Mouse (Mus musculus) heart, embryonic 10.5 days (tissue): ENCODE measurements around the gene Rnf215. TPM values are rescaled to one million over a fixed set of nuclear protein-coding genes. Genes with fewer than 3 reads are reported as not detected.
"Not testable (repeated sequence)": the region's sequence is repeated elsewhere in the genome, so short reads cannot be mapped to it uniquely, and the experiment has no call there.

Experiments used
- DNase-seq: peaks from one replicate; pipeline ENCODE4 v3.0.0-alpha.2; 2017; ENCODE audit warnings: low spot score
- H3K27ac ChIP-seq: fragments of 300-500 bp; sonication (generic); 2 replicates; pipeline ENCODE4 v1.5.1; 2016; ENCODE audit warnings: mild to moderate bottlenecking
- H3K27me3 ChIP-seq: fragments of 300-500 bp; sonication (generic); 2 replicates; pipeline ENCODE4 v1.6.1; 2016; ENCODE audit warnings: mild to moderate bottlenecking; ENCODE audit not compliant: poor library complexity, insufficient read depth, severe bottlenecking
- H3K36me3 ChIP-seq: fragments of 300-500 bp; sonication (generic); 2 replicates; pipeline ENCODE4 v1.6.1; 2016; ENCODE audit warnings: mild to moderate bottlenecking, moderate library complexity
- H3K4me1 ChIP-seq: fragments of 300-500 bp; sonication (generic); 2 replicates; pipeline ENCODE4 v1.6.1; 2016; ENCODE audit warnings: mild to moderate bottlenecking
- H3K4me3 ChIP-seq: fragments of 300-500 bp; sonication (generic); 2 replicates; pipeline ENCODE4 v1.5.1; 2016; ENCODE audit warnings: mild to moderate bottlenecking, moderate library complexity
- H3K9me3 ChIP-seq: fragments of 300-500 bp; sonication (generic); 2 replicates; pipeline ENCODE4 v1.6.1; 2016; ENCODE audit warnings: mild to moderate bottlenecking, moderate library complexity
- WGBS: fragments of 180-500 bp; shearing (Covaris S2); methylation state at CpG from one replicate; pipeline ENCODE4 v1.1.7; 2016; 5-methylcytosine and 5-hydroxymethylcytosine counted together
- polyA plus RNA-seq: library from polyadenylated mRNA; unstranded; fragments of >200 nt; fragmentation: Nextera tagmentation; extraction: Ambion mirVana; gene quantifications from 2 replicates; pipeline ENCODE4 v1.2.1, GENCODE M21; 2016

Gene Rnf215
- polyA plus RNA-seq, 1 experiment from 2014 or later: 17.1 TPM

DNA sequence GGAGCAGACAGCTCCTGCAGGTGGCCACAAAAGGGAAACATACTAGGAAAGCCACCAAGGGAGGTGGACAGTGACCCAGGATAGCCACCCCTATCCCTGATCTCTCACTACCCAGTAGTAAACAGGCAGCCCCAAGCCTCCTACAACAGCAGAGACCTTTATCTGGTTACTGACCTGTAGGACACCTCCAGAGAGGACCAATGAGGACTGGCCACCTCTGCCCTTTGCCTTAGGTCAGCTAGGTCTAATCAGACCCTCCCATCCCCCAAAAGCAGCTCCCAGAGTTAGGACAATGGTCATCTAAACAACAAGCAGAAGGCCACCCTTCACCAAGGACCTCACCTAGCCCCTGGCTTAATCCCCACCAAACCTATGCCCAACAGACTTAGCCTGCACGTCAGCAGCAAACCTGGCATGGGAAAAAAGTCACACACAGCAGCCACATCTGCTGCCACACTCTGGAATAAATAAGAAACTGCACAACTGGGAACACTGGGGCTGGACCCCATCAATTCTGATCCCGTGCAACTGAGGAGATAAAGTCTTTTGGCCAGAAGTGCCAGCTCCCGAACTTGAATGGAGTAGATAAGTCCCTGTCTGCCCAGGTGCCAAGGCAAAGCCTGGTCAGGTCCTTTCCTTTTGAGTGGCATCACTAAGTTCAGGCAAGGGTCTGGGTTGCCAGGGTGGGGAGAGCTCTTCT, 17.5 kb upstream of the Rnf215 start:
- H3K9me3 ChIP-seq: no peaks in the 10 kb centered on the region
- H3K27ac ChIP-seq: no peak overlapping the region; the same call in 1 of the 2 replicates
- H3K36me3 ChIP-seq: no peaks in the 10 kb centered on the region
- H3K4me1 ChIP-seq: peaks cover 34% of the 10 kb centered on the region
- DNase-seq: no peak
- H3K27me3 ChIP-seq: peaks cover 59% of the 10 kb centered on the region
- H3K4me3 ChIP-seq: peak overlapping the region; percentile 65
- 21% methylated on average over 3 of the region's 3 CpGs for WGBS

DNA sequence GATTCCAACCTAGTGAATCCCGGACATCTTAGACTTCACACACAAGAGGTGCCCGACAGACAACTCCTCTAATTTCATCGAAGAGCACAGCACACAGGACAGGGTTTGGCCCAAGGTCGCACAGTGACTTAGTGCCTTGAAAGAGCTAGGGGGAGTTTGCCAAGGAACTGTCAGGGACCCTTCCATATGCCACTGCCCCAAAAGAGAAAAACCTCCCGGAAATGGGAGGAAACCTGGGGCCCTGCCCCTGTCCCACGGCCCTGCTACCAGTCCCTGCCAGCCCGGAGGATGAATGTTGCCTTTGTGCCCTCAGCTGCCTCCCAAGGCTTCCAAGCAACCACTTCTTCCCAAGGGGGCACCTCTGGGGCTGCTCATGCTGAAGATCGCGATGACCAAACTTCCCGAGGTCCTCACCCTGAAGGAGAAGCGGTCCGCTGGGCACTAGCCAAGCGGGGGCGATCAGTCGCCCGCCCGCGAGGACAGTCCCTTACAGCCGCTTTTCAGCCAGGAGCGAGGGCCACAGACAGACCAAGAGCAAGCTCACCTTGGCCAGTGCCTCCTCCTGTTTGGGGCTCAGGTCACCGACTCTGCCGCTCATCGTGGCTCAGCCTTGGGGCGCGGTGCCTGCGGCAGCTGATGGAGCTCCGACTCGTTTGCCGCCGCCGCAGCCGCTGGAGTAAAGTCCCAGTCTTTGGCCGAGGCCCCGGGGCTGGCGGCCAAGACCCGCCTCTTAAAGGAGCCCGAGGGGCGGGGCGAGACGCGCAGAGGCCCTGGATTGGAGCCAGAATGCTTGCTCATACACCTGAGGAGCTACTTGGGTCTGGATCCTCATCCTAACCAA, 16.7 kb upstream of the Rnf215 start:
- H3K4me3 ChIP-seq: peak overlapping the region; percentile 65
- DNase-seq: no peak
- no peaks in the 10 kb centered on the region for H3K9me3 ChIP-seq
- H3K27me3 ChIP-seq: peaks cover 59% of the 10 kb centered on the region
- H3K4me1 ChIP-seq: peaks cover 34% of the 10 kb centered on the region
- H3K36me3 ChIP-seq: no peaks in the 10 kb centered on the region
- 4% methylated on average over 41 of the region's 41 CpGs for WGBS
- peak overlapping the region; percentile 69 for H3K27ac ChIP-seq

DNA sequence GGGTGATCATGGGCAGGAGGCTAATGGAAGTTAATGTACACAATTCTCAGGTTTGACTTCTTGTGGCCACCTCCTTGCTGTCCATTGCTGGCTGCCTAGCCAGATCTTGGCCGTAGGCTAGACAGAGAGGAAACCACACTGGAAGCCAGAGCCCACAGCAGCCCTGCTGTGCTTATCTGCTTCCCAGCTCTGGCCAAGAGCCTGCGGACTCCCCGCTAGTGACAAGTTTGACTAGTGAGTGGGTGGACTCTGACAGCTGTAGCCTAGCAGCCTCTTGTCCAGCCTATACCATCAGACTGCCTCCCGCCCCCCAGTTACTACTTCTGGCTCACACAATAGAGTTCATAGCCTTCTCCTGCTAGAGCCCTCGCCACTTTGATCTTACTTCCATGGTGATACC, 15.4 kb upstream of the Rnf215 start:
- WGBS: 32% methylated on average over 5 of the region's 5 CpGs
- no peak for DNase-seq

DNA sequence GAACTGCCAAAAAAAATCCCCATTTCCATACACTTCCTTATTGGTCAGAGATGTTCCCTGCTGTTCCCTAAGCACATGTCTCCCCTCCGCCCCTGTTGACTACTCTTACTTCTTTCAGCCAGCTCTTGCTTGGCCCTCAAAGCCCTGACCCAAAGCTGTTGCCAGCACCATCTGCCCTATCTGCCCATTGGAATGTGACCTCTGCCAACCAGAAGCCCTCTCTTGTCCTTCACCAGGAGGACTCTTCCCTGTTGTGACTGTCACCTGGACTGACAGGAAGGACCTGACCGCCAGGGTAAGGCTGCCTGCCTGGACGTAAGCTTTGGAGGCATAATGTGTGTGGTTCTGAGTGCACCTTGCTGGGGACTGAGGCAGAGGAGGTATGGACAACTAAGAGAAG, 13.3 kb upstream of the Rnf215 start:
- no peak overlapping the region for H3K27ac ChIP-seq
- H3K9me3 ChIP-seq: no peaks in the 10 kb centered on the region; the same call in none of the 2 replicates
- H3K4me3 ChIP-seq: no peak overlapping the region
- H3K27me3 ChIP-seq: peaks cover 51% of the 10 kb centered on the region
- no peak for DNase-seq
- 77% methylated on average over 3 of the region's 3 CpGs for WGBS
- peaks cover 34% of the 10 kb centered on the region for H3K4me1 ChIP-seq
- no peaks in the 10 kb centered on the region for H3K36me3 ChIP-seq

More for the DNA sequence above, 15.4 kb upstream of the Rnf215 start:
- H3K36me3 ChIP-seq: no peaks in the 10 kb centered on the region
- H3K27me3 ChIP-seq: peaks cover 59% of the 10 kb centered on the region
- no peaks in the 10 kb centered on the region for H3K9me3 ChIP-seq
- peaks cover 34% of the 10 kb centered on the region for H3K4me1 ChIP-seq
- 0 out of 2 replicates have a peak overlapping the region, but pooled peaks have one; percentile 3 for H3K27ac ChIP-seq
- H3K4me3 ChIP-seq: no peak overlapping the region

DNA sequence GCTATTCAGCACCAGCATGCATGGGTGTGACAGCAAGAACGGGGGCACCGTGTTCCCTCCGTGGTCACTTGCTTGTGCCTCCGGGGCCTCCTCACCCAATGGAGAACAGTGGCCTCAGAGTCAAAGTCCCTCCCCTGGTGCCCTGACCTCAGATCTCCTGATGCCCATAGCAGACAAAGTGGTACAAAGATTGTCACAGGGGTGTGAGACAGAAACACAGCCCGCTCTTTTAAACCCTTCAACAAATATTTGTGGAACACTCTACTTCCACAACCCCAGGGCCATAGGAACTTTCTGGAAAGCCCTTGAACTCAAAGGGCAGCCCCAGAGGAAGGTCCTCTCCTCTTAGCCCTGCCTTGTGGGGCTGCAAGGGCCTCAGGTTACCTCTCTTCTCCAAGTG, 12.8 kb upstream of the Rnf215 start:
- 82% methylated on average over 5 of the region's 5 CpGs for WGBS

DNA sequence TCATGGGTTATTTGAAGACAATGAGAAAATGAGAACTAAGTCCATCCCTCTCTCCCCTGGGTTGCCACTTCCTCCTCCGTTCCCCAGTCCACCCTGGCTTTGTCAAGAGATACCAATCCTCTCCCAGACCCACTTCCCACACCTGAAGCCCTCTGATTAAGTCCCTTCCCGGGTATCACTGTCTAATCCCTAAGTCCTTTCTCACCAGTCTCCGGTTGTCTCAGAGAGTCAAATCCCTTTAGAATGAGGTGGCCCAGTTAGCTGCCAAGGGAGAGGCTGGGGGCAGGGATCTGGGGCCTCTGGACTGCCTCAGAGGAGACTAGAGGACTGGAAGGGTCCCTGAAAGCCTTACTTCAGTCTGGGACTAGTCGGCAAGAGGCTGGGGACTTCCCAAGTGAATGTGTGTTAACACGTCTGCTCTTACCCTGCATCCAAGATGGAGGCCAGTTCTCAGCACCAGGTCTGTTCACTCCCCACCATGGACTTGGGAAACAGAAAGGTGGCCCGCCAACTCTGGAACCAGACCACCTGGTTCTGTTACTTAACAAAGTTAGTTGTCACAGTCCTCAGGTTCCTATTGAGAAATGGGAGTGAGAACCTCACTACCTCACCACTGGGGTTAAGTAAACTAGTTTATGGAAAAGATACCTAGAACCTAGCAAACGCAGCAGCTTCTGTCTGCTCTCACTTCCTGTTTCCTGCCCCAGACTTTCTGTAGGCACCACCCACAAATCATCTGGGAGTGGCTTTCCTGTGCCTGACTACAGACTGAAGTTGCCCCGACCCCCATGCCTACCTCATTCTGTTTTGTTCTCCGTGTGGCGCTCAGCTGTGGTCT, 12.0 kb upstream of the Rnf215 start, which contains the start of gene Sec14l2:
Gene Sec14l2, minus strand, starts transcription at position 674 of the 838 bp plus-strand sequence.
- Histone ChIP-seq H3K9me3 (no peaks in the 10 kb centered on the region; the same call in none of the 2 replicates), H3K36me3 (no peaks in the 10 kb centered on the region), H3K27ac (no peak within 1 kb of the TSS), H3K4me3 (no peak within 1 kb of the TSS), H3K4me1 (peaks cover 26% of the 10 kb centered on the region), H3K27me3 (peaks cover 38% of the 10 kb centered on the region)
- no peak for DNase-seq
- WGBS: 70% methylated on average over 10 of the region's 10 CpGs

More for the DNA sequence above, 12.8 kb upstream of the Rnf215 start:
- peaks cover 34% of the 10 kb centered on the region for H3K4me1 ChIP-seq
- no peaks in the 10 kb centered on the region; the same call in none of the 2 replicates for H3K9me3 ChIP-seq
- H3K36me3 ChIP-seq: no peaks in the 10 kb centered on the region
- DNase-seq: no peak
- H3K27me3 ChIP-seq: peaks cover 45% of the 10 kb centered on the region
- no peak overlapping the region for H3K27ac ChIP-seq
- no peak overlapping the region for H3K4me3 ChIP-seq

DNA sequence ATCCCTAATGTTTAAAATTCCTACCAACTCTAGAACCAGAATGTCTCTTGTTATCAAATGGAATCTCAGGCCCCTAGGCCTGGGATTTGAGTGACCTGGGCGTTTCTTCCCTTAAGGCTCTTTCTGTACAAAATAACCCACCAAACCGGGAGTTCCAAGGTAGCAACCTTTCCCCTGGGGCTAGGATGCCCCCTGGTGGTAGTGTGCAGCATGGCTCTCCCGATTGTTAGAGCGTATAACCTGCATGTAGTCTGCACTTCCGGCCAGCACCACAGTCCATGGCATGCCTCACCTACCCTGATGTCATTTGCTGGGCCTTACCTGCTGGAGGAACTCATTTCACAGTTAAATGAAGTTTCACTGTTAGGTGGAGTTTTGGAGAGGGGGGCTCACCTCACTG, 11.1 kb upstream of the Rnf215 start:
- DNase-seq: no peak
- H3K9me3 ChIP-seq: no peaks in the 10 kb centered on the region; the same call in none of the 2 replicates
- 66% methylated on average over 5 of the region's 5 CpGs for WGBS
- no peak overlapping the region for H3K4me3 ChIP-seq
- H3K27ac ChIP-seq: no peak overlapping the region
- H3K4me1 ChIP-seq: peaks cover 17% of the 10 kb centered on the region
- peaks cover 29% of the 10 kb centered on the region for H3K27me3 ChIP-seq
- no peaks in the 10 kb centered on the region for H3K36me3 ChIP-seq

DNA sequence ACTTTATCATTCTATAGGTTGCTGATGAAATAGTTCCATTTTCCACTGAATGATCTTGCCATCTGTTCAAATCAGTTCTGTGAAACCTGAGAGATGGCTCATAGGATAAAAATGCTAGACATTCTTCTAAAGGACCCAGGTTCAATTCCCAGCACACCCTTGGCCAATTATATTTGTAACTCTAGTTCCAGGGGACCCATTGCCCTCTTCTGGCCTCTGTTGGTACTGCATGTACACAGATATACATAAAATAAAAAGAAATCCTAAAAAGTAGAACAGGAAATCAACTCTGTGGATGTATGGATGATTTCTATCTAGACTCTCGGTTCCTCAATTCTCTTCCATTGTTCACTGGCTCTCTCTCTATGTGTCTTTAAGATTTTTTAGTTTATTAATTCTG, 7.9 kb upstream of the Rnf215 start:
- Histone ChIP-seq H3K4me1 (peaks cover 4% of the 10 kb centered on the region; the same call in 1 of the 2 replicates), H3K36me3 (no peaks in the 10 kb centered on the region), H3K27ac (no peak overlapping the region), H3K27me3 (peaks cover under 1% of the 10 kb centered on the region; the same call in 1 of the 2 replicates), H3K4me3 (no peak overlapping the region), H3K9me3 (no peaks in the 10 kb centered on the region; the same call in none of the 2 replicates)
- 78% methylated on average over 1 of the region's 1 CpGs for WGBS
- DNase-seq: no peak

DNA sequence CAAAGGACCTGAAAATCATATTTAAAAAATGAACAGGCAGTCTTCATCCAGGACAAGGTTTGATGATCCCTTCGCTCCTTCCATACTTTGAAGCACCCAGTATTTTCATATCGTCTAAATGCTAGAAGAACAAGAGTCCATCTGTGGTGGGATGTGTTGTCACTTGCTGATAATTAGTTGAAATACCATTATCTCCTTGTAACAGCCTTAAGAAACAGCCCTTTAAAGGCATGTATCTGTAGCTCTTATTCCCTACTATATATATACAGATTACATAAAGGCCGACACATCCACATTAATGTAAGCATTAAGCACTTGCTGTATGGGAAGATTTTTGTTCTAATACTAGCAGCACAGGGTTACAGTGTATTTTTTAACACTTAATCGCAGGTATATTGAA, 6.5 kb upstream of the Rnf215 start:
- not testable (repeated sequence) for H3K4me1 ChIP-seq, DNase-seq, H3K27ac ChIP-seq, H3K9me3 ChIP-seq, H3K36me3 ChIP-seq, H3K27me3 ChIP-seq, H3K4me3 ChIP-seq
- 78% methylated on average over 4 of the region's 4 CpGs for WGBS

DNA sequence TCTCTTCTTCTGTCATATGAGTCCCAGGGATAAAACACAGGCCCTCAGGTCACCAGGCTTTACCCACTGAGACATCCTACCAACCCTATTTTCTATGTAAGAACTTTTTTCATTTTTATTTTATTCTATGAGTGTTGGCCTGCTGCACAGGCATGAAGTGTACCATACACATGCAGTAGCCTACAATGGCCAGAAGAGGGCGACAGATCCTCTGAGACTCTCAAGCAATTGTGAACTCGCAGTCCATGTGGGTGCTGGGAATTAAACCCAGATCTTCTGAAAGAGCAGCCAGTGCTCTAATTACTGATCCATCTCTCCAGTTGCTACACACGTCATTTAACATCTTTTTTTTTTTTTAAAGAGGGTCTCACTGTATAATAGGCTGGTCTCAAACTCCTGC, 1.6 kb upstream of the Rnf215 start:
- peaks cover 18% of the 10 kb centered on the region for H3K4me1 ChIP-seq
- peaks cover 17% of the 10 kb centered on the region for H3K36me3 ChIP-seq
- no peak overlapping the region for H3K27ac ChIP-seq
- H3K27me3 ChIP-seq: no peaks in the 10 kb centered on the region
- DNase-seq: no peak
- 48% methylated on average over 3 of the region's 3 CpGs for WGBS
- H3K9me3 ChIP-seq: no peaks in the 10 kb centered on the region
- no peak overlapping the region for H3K4me3 ChIP-seq

DNA sequence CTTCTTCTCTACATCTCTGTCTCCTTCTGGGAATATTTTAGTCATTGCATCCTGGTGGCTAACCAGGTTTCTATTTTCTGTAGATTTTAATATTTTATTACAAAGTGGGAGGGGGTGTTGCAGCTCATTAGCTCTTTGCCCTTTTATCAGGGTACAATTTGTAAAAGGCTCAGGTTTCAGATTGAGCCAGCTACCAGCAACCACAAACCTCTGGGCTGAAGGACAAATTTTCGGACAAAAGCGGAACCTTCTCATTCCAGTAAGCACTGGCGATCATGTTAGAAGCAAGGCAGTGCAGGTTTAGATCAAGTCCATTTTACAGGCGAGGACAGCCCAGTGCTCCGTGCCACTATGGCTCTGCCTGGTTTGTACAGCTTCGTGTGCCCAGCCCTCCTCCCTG, 602 bp upstream of the Rnf215 start:
- H3K9me3 ChIP-seq: no peaks in the 10 kb centered on the region
- H3K27ac ChIP-seq: no peak overlapping the region

DNA sequence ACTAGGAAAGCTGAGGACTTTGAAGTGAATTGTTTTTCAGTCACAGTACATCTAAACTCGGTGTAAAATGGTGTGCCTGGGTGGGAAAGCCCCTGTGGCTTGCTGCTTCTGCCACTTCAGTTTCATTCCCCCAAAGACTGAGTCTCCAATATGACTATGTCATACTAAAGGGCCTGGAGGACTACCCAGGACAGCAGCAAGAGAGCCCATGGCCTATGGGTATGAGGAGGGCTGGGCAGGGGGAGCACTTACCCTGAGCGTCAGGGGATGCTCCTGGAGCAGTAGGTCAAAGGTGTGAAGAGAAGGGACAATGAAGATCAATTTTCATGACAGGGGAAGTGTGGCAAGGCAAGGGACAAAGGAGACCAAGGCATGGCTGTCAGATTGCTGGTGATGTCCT, 4.0 kb downstream of the Rnf215 start:
- H3K36me3 ChIP-seq: peaks cover 68% of the 10 kb centered on the region
- H3K4me1 ChIP-seq: peaks cover 14% of the 10 kb centered on the region
- H3K9me3 ChIP-seq: no peaks in the 10 kb centered on the region
- no peak overlapping the region for H3K27ac ChIP-seq
- no peaks in the 10 kb centered on the region for H3K27me3 ChIP-seq
- DNase-seq: no peak
- no peak overlapping the region for H3K4me3 ChIP-seq
- WGBS: 82% methylated on average over 2 of the region's 2 CpGs

More for the DNA sequence above, 602 bp upstream of the Rnf215 start:
- Histone ChIP-seq H3K36me3 (peaks cover 23% of the 10 kb centered on the region), H3K4me3 (no peak overlapping the region), H3K4me1 (peaks cover 18% of the 10 kb centered on the region), H3K27me3 (no peaks in the 10 kb centered on the region)
- no peak for DNase-seq
- 50% methylated on average over 6 of the region's 6 CpGs for WGBS
